Mouse (Mus musculus): ENCODE data around the gene Chmp6. TPM values are rescaled to one million over a fixed set of nuclear protein-coding genes. Genes with fewer than 3 reads are reported as not detected.

Gene Chmp6
- total and polyA plus RNA-seq, 2 experiments from 2014 or later: 79.5 to 121 TPM

DNA sequence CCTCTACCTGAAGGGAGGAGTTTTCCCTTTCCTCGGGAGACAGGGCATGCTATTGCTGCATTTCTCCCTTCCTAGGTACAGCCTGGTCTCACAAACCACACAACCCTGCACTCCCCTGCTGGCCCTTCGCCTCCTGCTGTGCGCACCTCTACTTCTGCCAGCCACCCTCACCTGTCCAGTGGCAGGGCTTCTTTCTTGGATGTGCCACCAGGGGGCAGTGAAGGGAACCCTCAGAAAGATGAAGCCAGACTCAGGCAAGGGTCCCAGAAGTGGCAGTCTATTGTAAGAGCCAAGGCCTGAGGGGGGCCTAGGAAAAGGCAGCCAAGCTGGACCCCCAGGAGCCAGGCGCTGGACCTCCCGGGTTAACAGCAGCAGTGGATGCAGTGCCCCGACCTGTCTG, 22.2 kb downstream of the Chmp6 start:
- Histone ChIP-seq H3K4me3 (ENCODE audit: low read depth, low read length) (no peak overlapping the region), H3K27ac (ENCODE audit: low read depth, low read length) (no peak overlapping the region), H3K9ac (replicated peaks; ENCODE audit: low read length, poor library complexity, severe bottlenecking) (no peak overlapping the region), H3K27me3 (ENCODE audit: insufficient read depth, low read length) (no peaks in the 10 kb centered on the region), H3K4me2 (ENCODE audit: low read depth, low read length, poor library complexity, severe bottlenecking) (no peak overlapping the region), H3K36me3 (ENCODE audit: insufficient read depth, low read length) (no peaks in the 10 kb centered on the region), H3K4me1 (ENCODE audit: insufficient read depth, low read length) (no peaks in the 10 kb centered on the region), H3K9me3 (ENCODE audit: low read length) (no peaks in the 10 kb centered on the region)
- peak; percentile 89 for TF ChIP-seq CTCF (IDR thresholded peaks at IDR 0.05)
- ATAC-seq (ENCODE audit: low FRiP score) (no peak; the same call in 1 of the 2 replicates), DNase-seq (ENCODE audit: low spot score) (peak; percentile 75)
- 17% methylated on average over 6 of the region's 6 CpGs for WGBS

DNA sequence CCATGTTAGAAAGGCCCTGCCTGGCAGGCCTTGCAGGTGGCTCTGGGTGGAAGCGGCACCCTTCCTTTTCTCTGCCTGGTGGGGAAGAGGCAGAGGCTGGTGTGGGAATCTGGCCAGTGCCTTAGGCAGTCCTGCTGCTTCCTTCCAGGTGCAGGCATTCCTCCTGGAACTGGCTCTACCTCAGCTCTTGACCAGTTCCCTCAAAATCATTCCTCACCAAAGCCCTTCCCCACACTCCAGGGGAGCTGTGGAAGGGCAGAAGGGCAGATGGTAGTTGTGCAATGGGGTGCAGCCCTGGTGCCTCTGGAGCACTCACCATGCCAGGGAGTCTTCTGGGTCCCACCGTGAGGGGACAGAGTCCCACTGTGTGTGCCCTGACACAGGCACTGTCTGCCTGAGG, 23.2 kb downstream of the Chmp6 start:
- 79% methylated on average over 2 of the region's 2 CpGs for WGBS
- H3K4me1 ChIP-seq (ENCODE audit: insufficient read depth, low read length): no peaks in the 10 kb centered on the region
- H3K9me3 ChIP-seq (ENCODE audit: low read length): no peaks in the 10 kb centered on the region
- H3K36me3 ChIP-seq (ENCODE audit: insufficient read depth, low read length): no peaks in the 10 kb centered on the region
- H3K27ac ChIP-seq (ENCODE audit: low read depth, low read length): no peak overlapping the region
- no peak for DNase-seq (ENCODE audit: low spot score)
- no peak for ATAC-seq (ENCODE audit: low FRiP score)
- no peak overlapping the region for H3K4me3 ChIP-seq (ENCODE audit: low read depth, low read length)
- H3K9ac ChIP-seq (replicated peaks; ENCODE audit: low read length, poor library complexity, severe bottlenecking): no peak overlapping the region
- H3K4me2 ChIP-seq (ENCODE audit: low read depth, low read length, poor library complexity, severe bottlenecking): no peak overlapping the region
- H3K27me3 ChIP-seq (ENCODE audit: insufficient read depth, low read length): no peaks in the 10 kb centered on the region
- no peak for TF ChIP-seq CTCF (IDR thresholded peaks at IDR 0.05)

DNA sequence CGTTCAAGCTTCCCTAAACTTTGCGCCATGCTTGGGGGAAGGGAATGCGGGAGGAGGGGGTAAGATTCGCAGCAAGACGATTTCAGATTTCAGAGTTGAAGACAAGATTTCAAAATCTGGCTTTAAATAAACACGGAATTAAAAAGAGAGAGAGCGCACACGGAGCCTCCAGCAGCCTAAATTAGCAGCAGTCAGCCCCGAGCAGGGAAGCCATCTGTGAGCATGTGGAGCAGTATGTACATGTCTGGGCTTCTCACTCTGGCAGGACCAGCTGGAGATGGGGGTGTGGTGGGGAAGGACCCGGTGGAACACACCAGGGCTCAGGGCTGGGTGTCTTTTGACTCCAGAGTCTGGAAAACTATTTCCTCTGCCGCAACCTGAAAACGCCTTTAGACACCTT, 24.0 kb downstream of the Chmp6 start:
- H3K4me3 ChIP-seq (ENCODE audit: low read depth, low read length): no peak overlapping the region
- DNase-seq (ENCODE audit: low spot score) (no peak), ATAC-seq (ENCODE audit: low FRiP score) (no peak)
- no peaks in the 10 kb centered on the region for H3K36me3 ChIP-seq (ENCODE audit: insufficient read depth, low read length)
- H3K27ac ChIP-seq (ENCODE audit: low read depth, low read length): no peak overlapping the region
- no peak for TF ChIP-seq CTCF (IDR thresholded peaks at IDR 0.05)
- H3K9ac ChIP-seq (replicated peaks; ENCODE audit: low read length, poor library complexity, severe bottlenecking): no peak overlapping the region
- 55% methylated on average over 12 of the region's 12 CpGs for WGBS
- no peaks in the 10 kb centered on the region for H3K4me1 ChIP-seq (ENCODE audit: insufficient read depth, low read length)
- H3K4me2 ChIP-seq (ENCODE audit: low read depth, low read length, poor library complexity, severe bottlenecking): no peak overlapping the region
- H3K9me3 ChIP-seq (ENCODE audit: low read length): no peaks in the 10 kb centered on the region
- no peaks in the 10 kb centered on the region for H3K27me3 ChIP-seq (ENCODE audit: insufficient read depth, low read length)

DNA sequence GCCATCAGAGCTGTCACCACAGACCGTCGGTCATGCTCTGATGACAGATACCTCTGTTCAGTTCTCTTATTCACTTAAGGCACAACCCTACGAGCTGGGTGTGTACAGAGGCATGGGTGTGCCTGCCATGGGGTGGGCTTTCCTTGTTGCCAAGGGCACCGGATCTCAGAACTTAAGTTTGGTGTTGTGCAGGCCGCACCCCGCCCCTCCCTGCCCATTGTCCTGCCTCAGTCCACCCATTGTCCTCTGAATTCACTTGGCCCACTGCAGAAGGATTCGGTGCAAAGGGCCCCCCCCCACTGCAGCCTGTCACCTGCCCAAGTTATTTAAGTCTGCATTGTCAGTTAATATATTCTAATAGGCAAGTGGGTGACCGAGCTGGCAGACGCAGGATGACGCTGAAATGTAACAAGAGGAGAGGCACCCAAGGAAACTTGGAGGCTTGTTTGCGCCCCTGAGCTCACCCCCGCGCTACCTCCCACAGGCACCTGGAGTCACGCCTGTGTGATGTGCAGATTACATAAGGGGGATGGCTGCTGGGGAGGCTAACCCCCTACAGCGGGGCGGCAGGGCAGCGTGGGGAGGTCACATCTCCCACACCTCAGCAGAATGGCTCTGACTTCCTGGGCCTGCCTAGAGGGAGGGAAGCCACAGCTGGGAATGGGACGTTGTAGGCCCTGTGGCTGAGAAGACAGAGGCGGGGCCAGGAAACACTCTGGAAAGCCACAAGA, 24.7 kb downstream of the Chmp6 start:
- no peaks in the 10 kb centered on the region for H3K36me3 ChIP-seq (ENCODE audit: insufficient read depth, low read length)

DNA sequence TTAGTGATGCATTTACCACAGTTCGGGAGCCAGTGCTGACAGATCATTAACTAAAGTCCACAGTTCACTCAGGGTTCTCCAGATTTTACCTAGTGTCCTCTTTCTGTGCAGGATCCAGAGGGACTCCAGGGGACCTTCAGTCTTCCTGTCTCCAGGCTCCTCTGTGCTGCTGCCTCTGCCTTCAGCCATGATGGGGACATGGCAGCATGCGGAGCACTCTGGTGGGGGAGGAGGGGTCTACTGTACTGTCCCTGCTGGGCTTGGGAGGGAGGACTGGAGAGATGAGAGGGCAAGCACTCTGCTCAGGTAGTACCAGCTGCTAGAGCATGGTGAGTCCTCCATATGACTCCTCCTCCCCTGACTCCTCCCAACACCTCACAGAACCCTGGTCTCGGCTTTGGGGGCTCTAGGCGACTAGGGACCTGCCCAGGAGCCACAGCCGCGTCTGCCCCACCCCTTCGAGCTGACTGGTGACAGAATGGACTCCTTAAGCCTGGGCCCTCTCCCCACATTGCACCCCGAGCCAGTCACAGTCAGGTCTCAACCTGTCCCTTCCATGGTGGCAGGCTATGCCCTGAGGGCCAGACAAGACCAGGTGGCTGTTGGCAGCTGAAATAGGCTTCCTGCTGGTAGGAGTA, 26.0 kb downstream of the Chmp6 start:
- H3K36me3 ChIP-seq (ENCODE audit: insufficient read depth, low read length): no peaks in the 10 kb centered on the region
- H3K9ac ChIP-seq (replicated peaks; ENCODE audit: low read length, poor library complexity, severe bottlenecking): no peak overlapping the region
- no peak overlapping the region for H3K4me3 ChIP-seq (ENCODE audit: low read depth, low read length)
- H3K4me2 ChIP-seq (ENCODE audit: low read depth, low read length, poor library complexity, severe bottlenecking): no peak overlapping the region
- no peak for DNase-seq (ENCODE audit: low spot score)
- no peak overlapping the region for H3K27ac ChIP-seq (ENCODE audit: low read depth, low read length)
- TF ChIP-seq CTCF (IDR thresholded peaks at IDR 0.05): no peak
- 58% methylated on average over 8 of the region's 8 CpGs for WGBS
- H3K27me3 ChIP-seq (ENCODE audit: insufficient read depth, low read length): no peaks in the 10 kb centered on the region
- ATAC-seq (ENCODE audit: low FRiP score): no peak
- no peaks in the 10 kb centered on the region for H3K9me3 ChIP-seq (ENCODE audit: low read length)
- H3K4me1 ChIP-seq (ENCODE audit: insufficient read depth, low read length): no peaks in the 10 kb centered on the region

More for the DNA sequence above, 24.7 kb downstream of the Chmp6 start:
- Histone ChIP-seq H3K4me1 (ENCODE audit: insufficient read depth, low read length) (no peaks in the 10 kb centered on the region), H3K27ac (ENCODE audit: low read depth, low read length) (no peak overlapping the region), H3K4me2 (ENCODE audit: low read depth, low read length, poor library complexity, severe bottlenecking) (no peak overlapping the region), H3K4me3 (ENCODE audit: low read depth, low read length) (no peak overlapping the region), H3K27me3 (ENCODE audit: insufficient read depth, low read length) (no peaks in the 10 kb centered on the region), H3K9me3 (ENCODE audit: low read length) (no peaks in the 10 kb centered on the region), H3K9ac (replicated peaks; ENCODE audit: low read length, poor library complexity, severe bottlenecking) (no peak overlapping the region)
- DNase-seq (ENCODE audit: low spot score) (no peak), ATAC-seq (ENCODE audit: low FRiP score) (no peak)
- no peak for TF ChIP-seq CTCF (IDR thresholded peaks at IDR 0.05)
- WGBS: 68% methylated on average over 19 of the region's 19 CpGs

DNA sequence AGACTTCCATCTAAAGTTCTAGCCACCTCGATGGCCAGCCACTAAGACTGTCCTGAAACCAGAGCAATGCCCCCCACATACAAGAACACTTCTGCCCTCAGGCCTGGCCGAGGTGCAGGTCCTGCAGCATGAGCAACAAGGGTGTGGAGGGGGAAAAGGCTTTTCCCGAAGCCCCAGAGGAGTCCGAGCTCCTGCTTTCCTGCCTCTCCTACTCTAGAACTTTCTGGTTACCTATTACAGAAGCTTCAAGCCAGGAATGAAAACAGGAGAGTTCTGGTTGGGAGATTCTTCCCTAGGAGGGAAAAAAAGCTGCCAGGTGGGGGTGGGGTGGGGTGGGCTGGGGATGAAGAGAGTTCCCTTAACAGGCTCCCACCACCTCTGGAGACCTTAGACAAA, 26.5 kb downstream of the Chmp6 start:
- Histone ChIP-seq H3K27ac (ENCODE audit: low read depth, low read length) (no peak overlapping the region), H3K27me3 (ENCODE audit: insufficient read depth, low read length) (no peaks in the 10 kb centered on the region), H3K36me3 (ENCODE audit: insufficient read depth, low read length) (no peaks in the 10 kb centered on the region), H3K9ac (replicated peaks; ENCODE audit: low read length, poor library complexity, severe bottlenecking) (no peak overlapping the region), H3K4me2 (ENCODE audit: low read depth, low read length, poor library complexity, severe bottlenecking) (no peak overlapping the region), H3K9me3 (ENCODE audit: low read length) (no peaks in the 10 kb centered on the region), H3K4me1 (ENCODE audit: insufficient read depth, low read length) (no peaks in the 10 kb centered on the region), H3K4me3 (ENCODE audit: low read depth, low read length) (no peak overlapping the region)
- DNase-seq (ENCODE audit: low spot score): no peak
- WGBS: 65% methylated on average over 4 of the region's 4 CpGs
- no peak for ATAC-seq (ENCODE audit: low FRiP score)
- no peak for TF ChIP-seq CTCF (IDR thresholded peaks at IDR 0.05)
